Mouse (Mus musculus): Measurements from ENCODE around the gene Nfasc. TPM values are rescaled to one million over a fixed set of nuclear protein-coding genes. Genes with fewer than 3 reads are reported as not detected.
A peak's percentile ranks its signal among the peaks of the same experiment; 100 is the strongest.

Nfasc gene
- polyA plus RNA-seq, 1 experiment from 2014 or later = 25.5 TPM

DNA sequence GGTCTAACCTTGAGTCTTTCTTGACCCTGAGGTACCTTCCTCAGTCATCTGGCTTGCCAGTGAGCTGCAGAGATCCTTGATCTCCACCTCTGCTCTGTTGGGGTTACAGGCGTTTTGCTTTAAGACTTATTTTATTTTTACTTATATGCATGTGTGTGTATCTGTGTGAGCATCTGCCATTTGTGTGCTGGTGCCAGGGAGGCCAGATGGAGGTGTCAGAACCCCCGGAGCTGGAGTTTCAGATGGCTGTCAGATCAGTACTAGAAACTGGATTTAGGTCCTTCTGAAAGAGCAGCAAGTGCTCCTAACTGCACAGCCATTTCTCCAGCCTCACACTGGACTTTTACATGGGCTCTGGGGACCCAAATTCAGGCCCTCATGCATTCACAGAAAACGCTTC is 28.0 kb upstream of the Nfasc start:
- no peak overlapping the region for H3K9ac ChIP-seq (ENCODE audit: low read length)
- DNase-seq (ENCODE audit: low spot score) (no peak), ATAC-seq (ENCODE audit: insufficient read depth, low FRiP score, low TSS enrichment) (no peak)
- no peaks in the 10 kb centered on the region for H3K9me3 ChIP-seq (ENCODE audit: control insufficient read depth, low read length)
- 79% methylated on average over 3 of the region's 3 CpGs for WGBS
- no peaks in the 10 kb centered on the region for H3K27me3 ChIP-seq (ENCODE audit: control insufficient read depth, insufficient read depth, low read length)
- H3K4me2 ChIP-seq (ENCODE audit: low read depth) = no peak overlapping the region
- H3K4me3 ChIP-seq (ENCODE audit: low read depth, low read length) = no peak overlapping the region
- no peak overlapping the region for H3K27ac ChIP-seq (ENCODE audit: low read depth, low read length)
- no peaks in the 10 kb centered on the region for H3K36me3 ChIP-seq (ENCODE audit: control insufficient read depth, insufficient read depth, low read length)
- peaks cover 6% of the 10 kb centered on the region; the same call in 1 of the 2 replicates for H3K4me1 ChIP-seq (ENCODE audit: control insufficient read depth, insufficient read depth, low read length)

GRCm38 (mm10) chr1:132767422-132767821 is 25.8 kb upstream of the Nfasc start:
- peaks cover 6% of the 10 kb centered on the region; the same call in 1 of the 2 replicates for H3K4me1 ChIP-seq (ENCODE audit: control insufficient read depth, insufficient read depth, low read length)
- H3K27me3 ChIP-seq (ENCODE audit: control insufficient read depth, insufficient read depth, low read length) = no peaks in the 10 kb centered on the region
- H3K27ac ChIP-seq (ENCODE audit: low read depth, low read length) = no peak overlapping the region
- H3K9me3 ChIP-seq (ENCODE audit: control insufficient read depth, low read length) = no peaks in the 10 kb centered on the region
- WGBS = 94% methylated on average over 7 of the region's 7 CpGs
- no peak for ATAC-seq (ENCODE audit: insufficient read depth, low FRiP score, low TSS enrichment)
- no peaks in the 10 kb centered on the region for H3K36me3 ChIP-seq (ENCODE audit: control insufficient read depth, insufficient read depth, low read length)
- H3K4me2 ChIP-seq (ENCODE audit: low read depth) = no peak overlapping the region
- DNase-seq (ENCODE audit: low spot score) = no peak
- H3K4me3 ChIP-seq (ENCODE audit: low read depth, low read length) = no peak overlapping the region
- no peak overlapping the region for H3K9ac ChIP-seq (ENCODE audit: low read length)

DNA sequence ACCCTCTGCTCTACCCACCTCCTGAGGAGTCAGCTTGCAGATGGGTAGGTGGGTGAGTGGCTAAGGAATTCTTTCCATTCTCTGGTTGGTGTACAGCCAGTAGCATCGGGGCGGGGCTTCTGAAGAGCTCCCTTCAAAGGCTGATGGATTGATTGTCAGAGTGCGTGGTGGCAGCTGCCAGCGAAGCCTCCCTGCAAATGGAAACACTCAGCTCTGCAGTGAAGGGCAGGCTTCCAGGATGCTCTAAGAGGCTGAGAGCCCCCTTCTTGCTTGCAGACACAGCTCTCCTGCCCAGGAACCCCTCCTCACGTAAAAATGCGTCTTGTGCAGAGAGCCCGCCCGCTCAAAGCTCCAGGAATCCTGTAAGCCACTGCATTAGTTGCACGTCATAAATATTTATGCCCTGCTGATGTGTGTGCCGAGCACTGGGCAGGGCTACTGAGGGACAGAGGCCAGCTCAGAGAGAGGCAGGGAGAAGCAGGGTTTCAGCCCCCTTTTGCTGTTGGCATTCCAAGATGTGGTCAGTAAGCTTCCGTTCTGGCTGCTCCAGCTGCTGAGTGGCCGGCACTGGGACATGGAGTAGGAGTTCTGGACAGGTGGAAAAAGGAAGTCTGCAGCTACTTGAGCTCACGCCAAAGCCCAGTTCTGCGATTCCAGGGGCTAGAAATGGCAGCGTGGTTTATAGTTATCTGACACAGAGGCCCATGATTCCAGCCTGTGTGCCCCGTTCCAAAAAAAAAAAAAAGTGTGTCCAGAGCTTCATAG is 24.5 kb upstream of the Nfasc start:
- 0 out of 2 replicates have a peak overlapping the region, but pooled peaks have one; percentile 26 for H3K9ac ChIP-seq (ENCODE audit: low read length)
- peak; percentile 73 for DNase-seq (ENCODE audit: low spot score)
- peak; percentile 71 for ATAC-seq (ENCODE audit: insufficient read depth, low FRiP score, low TSS enrichment)
- no peaks in the 10 kb centered on the region for H3K36me3 ChIP-seq (ENCODE audit: control insufficient read depth, insufficient read depth, low read length)
- no peaks in the 10 kb centered on the region for H3K9me3 ChIP-seq (ENCODE audit: control insufficient read depth, low read length)
- H3K4me2 ChIP-seq (ENCODE audit: low read depth) = peak overlapping the region; percentile 42
- WGBS = 29% methylated on average over 16 of the region's 16 CpGs
- H3K27me3 ChIP-seq (ENCODE audit: control insufficient read depth, insufficient read depth, low read length) = no peaks in the 10 kb centered on the region
- H3K27ac ChIP-seq (ENCODE audit: low read depth, low read length) = peak overlapping the region; percentile 72
- peaks cover 6% of the 10 kb centered on the region; the same call in 1 of the 2 replicates for H3K4me1 ChIP-seq (ENCODE audit: control insufficient read depth, insufficient read depth, low read length)
- H3K4me3 ChIP-seq (ENCODE audit: low read depth, low read length) = 0 out of 2 replicates have a peak overlapping the region, but pooled peaks have one; percentile 10

- Histone ChIP-seq H3K27ac (ENCODE audit: low read depth, low read length) (no peak overlapping the region), H3K4me1 (ENCODE audit: control insufficient read depth, insufficient read depth, low read length) (peaks cover 6% of the 10 kb centered on the region; the same call in 1 of the 2 replicates), H3K4me3 (ENCODE audit: low read depth, low read length) (no peak overlapping the region), H3K9ac (ENCODE audit: low read length) (no peak overlapping the region), H3K27me3 (ENCODE audit: control insufficient read depth, insufficient read depth, low read length) (no peaks in the 10 kb centered on the region), H3K36me3 (ENCODE audit: control insufficient read depth, insufficient read depth, low read length) (no peaks in the 10 kb centered on the region), H3K4me2 (ENCODE audit: low read depth) (no peak overlapping the region), H3K9me3 (ENCODE audit: control insufficient read depth, low read length) (no peaks in the 10 kb centered on the region)
- peak; percentile 35; the same call in 1 of the 2 replicates for ATAC-seq (ENCODE audit: insufficient read depth, low FRiP score, low TSS enrichment)
- 86% methylated on average over 10 of the region's 10 CpGs for WGBS
- no peak for DNase-seq (ENCODE audit: low spot score)
Measured at GRCm38 (mm10) chr1:132765222-132765621, 23.6 kb upstream of the Nfasc start.

- Histone ChIP-seq H3K4me1 (ENCODE audit: control insufficient read depth, insufficient read depth, low read length) (no peaks in the 10 kb centered on the region), H3K27me3 (ENCODE audit: control insufficient read depth, insufficient read depth, low read length) (no peaks in the 10 kb centered on the region), H3K9ac (ENCODE audit: low read length) (no peak overlapping the region), H3K36me3 (ENCODE audit: control insufficient read depth, insufficient read depth, low read length) (no peaks in the 10 kb centered on the region), H3K4me3 (ENCODE audit: low read depth, low read length) (no peak overlapping the region), H3K27ac (ENCODE audit: low read depth, low read length) (no peak overlapping the region), H3K9me3 (ENCODE audit: control insufficient read depth, low read length) (no peaks in the 10 kb centered on the region), H3K4me2 (ENCODE audit: low read depth) (no peak overlapping the region)
- ATAC-seq (ENCODE audit: insufficient read depth, low FRiP score, low TSS enrichment) = no peak
- no peak for DNase-seq (ENCODE audit: low spot score)
- 72% methylated on average over 6 of the region's 6 CpGs for WGBS
Measured at GRCm38 (mm10) chr1:132759390-132759789, 17.8 kb upstream of the Nfasc start.

DNA sequence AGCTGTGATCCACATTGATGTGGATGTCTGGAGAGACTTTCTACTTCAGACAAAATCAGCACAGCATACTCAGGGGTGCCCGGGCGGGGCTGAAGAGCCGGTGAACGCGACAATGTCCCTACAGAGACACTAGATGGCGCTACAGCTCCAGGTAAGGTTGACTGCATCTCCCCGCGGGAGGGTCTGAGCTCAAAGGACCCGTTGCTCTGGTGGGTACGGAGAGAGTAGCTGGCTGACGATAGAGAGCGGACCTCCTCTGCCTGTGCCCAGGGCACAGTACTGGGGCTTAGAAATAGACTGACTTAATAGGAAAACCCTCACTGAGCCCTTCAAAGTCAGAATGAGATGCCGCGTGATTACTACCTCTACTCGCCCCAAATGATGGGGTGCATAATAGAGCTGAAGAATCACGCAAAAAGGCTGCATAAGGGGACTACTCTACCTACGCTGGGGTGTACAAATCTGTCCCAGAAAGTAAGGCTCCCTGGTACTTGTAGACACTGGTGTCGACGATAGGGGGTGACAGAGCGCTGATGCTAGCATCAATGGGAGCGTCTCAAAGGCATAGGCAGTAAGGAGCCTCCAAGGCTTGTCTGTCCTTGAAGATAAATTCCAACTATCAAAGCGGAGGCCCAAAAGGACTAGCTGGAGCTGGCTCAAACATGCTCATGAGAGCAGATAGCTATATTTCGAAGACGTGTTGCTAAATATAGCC is 17.2 kb upstream of the Nfasc start:
- H3K27me3 ChIP-seq (ENCODE audit: control insufficient read depth, insufficient read depth, low read length) = no peaks in the 10 kb centered on the region
- H3K9ac ChIP-seq (ENCODE audit: low read length) = peak overlapping the region; percentile 12; the same call in 1 of the 2 replicates
- H3K4me1 ChIP-seq (ENCODE audit: control insufficient read depth, insufficient read depth, low read length) = no peaks in the 10 kb centered on the region
- DNase-seq (ENCODE audit: low spot score) = peak; percentile 87
- peak overlapping the region; percentile 41 for H3K4me2 ChIP-seq (ENCODE audit: low read depth)
- peak; percentile 91 for ATAC-seq (ENCODE audit: insufficient read depth, low FRiP score, low TSS enrichment)
- H3K9me3 ChIP-seq (ENCODE audit: control insufficient read depth, low read length) = no peaks in the 10 kb centered on the region
- 7% methylated on average over 24 of the region's 24 CpGs for WGBS
- peak overlapping the region; percentile 11 for H3K4me3 ChIP-seq (ENCODE audit: low read depth, low read length)
- H3K27ac ChIP-seq (ENCODE audit: low read depth, low read length) = no peak overlapping the region
- H3K36me3 ChIP-seq (ENCODE audit: control insufficient read depth, insufficient read depth, low read length) = no peaks in the 10 kb centered on the region

DNA sequence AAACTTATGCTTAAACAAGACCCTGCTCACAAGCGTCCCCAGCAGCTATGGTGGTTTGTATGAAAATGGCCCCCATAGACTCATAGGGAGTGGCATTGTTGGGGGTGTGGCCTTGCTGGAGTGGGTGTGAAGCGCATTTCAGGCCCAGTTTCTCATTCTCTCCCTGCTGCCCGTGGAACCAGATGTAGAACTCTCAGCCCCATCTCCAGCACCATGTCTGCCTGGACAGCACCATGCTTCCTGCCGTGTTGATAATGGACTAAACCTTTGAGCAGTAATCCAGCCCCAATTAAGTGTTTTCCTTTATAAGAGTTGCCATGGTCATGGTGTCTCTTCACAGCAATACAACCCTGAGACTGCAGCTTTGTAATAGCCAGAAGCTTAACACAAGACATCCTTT is 13.6 kb upstream of the Nfasc start:
- H3K4me3 ChIP-seq (ENCODE audit: low read depth, low read length) = no peak overlapping the region
- no peak for DNase-seq (ENCODE audit: low spot score)

DNA sequence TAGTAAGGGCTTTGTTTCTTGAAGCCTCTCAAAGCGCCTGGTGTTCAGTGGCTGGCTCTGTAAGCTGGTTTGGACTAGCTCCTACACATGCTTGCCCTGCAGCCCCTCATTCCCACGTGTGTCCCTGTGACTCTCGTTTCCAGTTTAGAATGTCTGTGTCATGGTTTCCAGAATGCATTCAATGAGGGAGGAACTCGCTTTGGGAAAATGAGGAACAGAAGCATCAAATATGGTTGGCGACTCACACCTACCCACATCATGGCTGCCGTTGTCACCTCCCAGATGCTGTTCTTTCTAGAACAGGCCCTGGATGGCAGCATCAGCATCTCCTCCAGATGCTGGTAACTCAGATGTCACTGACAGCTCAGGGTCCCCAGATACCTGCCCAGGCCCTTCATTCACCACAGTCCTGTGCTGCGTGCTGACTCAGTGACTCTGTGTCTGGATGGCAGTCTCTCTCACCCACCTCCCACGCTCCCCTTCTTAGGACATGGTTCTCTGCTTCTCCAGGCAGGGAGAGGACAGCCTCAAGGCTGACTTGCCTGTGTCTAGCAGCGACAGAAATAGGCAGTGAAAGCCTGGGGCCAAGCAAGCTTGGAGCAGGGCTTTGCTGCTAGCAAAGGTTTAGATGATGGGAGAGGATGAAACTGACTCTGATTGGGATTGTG is 7.8 kb upstream of the Nfasc start:
- no peak for ATAC-seq (ENCODE audit: insufficient read depth, low FRiP score, low TSS enrichment)
- Histone ChIP-seq H3K27ac (ENCODE audit: low read depth, low read length) (no peak overlapping the region), H3K4me1 (ENCODE audit: control insufficient read depth, insufficient read depth, low read length) (no peaks in the 10 kb centered on the region), H3K36me3 (ENCODE audit: control insufficient read depth, insufficient read depth, low read length) (no peaks in the 10 kb centered on the region), H3K9me3 (ENCODE audit: control insufficient read depth, low read length) (no peaks in the 10 kb centered on the region), H3K4me3 (ENCODE audit: low read depth, low read length) (no peak overlapping the region), H3K4me2 (ENCODE audit: low read depth) (no peak overlapping the region), H3K27me3 (ENCODE audit: control insufficient read depth, insufficient read depth, low read length) (no peaks in the 10 kb centered on the region), H3K9ac (ENCODE audit: low read length) (no peak overlapping the region)
- whole genome bisulfite sequencing = 81% methylated on average over 9 of the region's 9 CpGs
- no peak for DNase-seq (ENCODE audit: low spot score)

More for the DNA sequence above, 13.6 kb upstream of the Nfasc start:
- Histone ChIP-seq H3K4me2 (ENCODE audit: low read depth) (no peak overlapping the region), H3K4me1 (ENCODE audit: control insufficient read depth, insufficient read depth, low read length) (no peaks in the 10 kb centered on the region), H3K27ac (ENCODE audit: low read depth, low read length) (no peak overlapping the region), H3K27me3 (ENCODE audit: control insufficient read depth, insufficient read depth, low read length) (no peaks in the 10 kb centered on the region), H3K9ac (ENCODE audit: low read length) (no peak overlapping the region), H3K9me3 (ENCODE audit: control insufficient read depth, low read length) (no peaks in the 10 kb centered on the region), H3K36me3 (ENCODE audit: control insufficient read depth, insufficient read depth, low read length) (no peaks in the 10 kb centered on the region)
- 71% methylated on average over 4 of the region's 4 CpGs for WGBS
- no peak for ATAC-seq (ENCODE audit: insufficient read depth, low FRiP score, low TSS enrichment)
